Mouse (Mus musculus): ENCODE data around the gene Tmed10. TPM values are rescaled to one million over a fixed set of nuclear protein-coding genes. Genes with fewer than 3 reads are reported as not detected.

Tmed10 gene
- polyA plus RNA-seq, 1 experiment, result 144 TPM

DNA sequence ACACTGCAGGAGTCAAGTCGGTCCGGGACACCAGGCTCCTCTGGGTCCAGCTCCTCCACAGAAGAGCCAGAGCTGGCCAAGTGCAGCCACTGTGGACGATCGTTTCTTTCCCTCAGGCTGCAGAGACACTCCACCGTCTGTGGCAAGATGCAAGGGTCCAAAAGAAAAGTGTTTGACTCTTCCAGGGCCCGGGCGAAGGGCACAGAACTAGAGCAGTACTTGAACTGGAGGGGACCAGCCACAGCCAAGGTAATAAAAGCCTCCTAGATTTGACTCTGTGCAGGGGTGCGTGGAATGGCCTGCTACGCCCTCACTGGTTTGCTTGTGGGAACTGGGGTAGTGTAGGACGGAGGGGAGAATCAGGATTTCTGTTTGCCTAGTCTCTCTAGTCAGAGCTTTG lies 84.0 kb downstream of the Tmed10 start:
- 32% methylated on average over 10 of the region's 10 CpGs for WGBS
- H3K4me1 ChIP-seq (ENCODE audit: control insufficient read depth, insufficient read depth, low read length), result peaks cover 17% of the 10 kb centered on the region
- DNase-seq, result peak; percentile 68
- TF ChIP-seq CTCF (conservative IDR thresholded peaks at IDR 0.05; ENCODE audit: insufficient read depth, insufficient read length, low read depth, low read length) (no peak), POLR2A (IDR thresholded peaks at IDR 0.05; ENCODE audit: low read depth, low read length) (no peak)
- H3K4me3 ChIP-seq (ENCODE audit: insufficient read depth, low read depth, low read length), result peak overlapping the region; percentile 40
- H3K27me3 ChIP-seq (replicated peaks; ENCODE audit: control insufficient read depth, insufficient read depth, low read length), result no peaks in the 10 kb centered on the region
- H3K27ac ChIP-seq (ENCODE audit: insufficient read depth, low read depth, low read length), result peak overlapping the region; percentile 91
- no peaks in the 10 kb centered on the region for H3K36me3 ChIP-seq (ENCODE audit: control insufficient read depth, insufficient read depth, low read length)

Other genes with a start within 250 kb of the Tmed10 start
- gene Rps6kl1, start 223.6 kb downstream of the Tmed10 start, polyA plus RNA-seq (2012; rRNA removed), result 0.89 and 0.98 TPM in 2 replicates
- 1.1 and 1.2 TPM in 2 replicates for gene Pgf, start 197.1 kb downstream of the Tmed10 start, polyA plus RNA-seq (2012; rRNA removed)
- 101 and 112 TPM in 2 replicates for gene Eif2b2, start 155.4 kb downstream of the Tmed10 start, polyA plus RNA-seq (2012; rRNA removed)
- 8.1 and 9.6 TPM in 2 replicates for gene Mlh3, start 104.2 kb downstream of the Tmed10 start, polyA plus RNA-seq (2012; rRNA removed)
- gene Acyp1, start 86.4 kb downstream of the Tmed10 start, polyA plus RNA-seq (2012; rRNA removed), result 9.6 and 19.1 TPM in 2 replicates
- 2.8 and 3.2 TPM in 2 replicates for gene Zc2hc1c, start 86.3 kb downstream of the Tmed10 start, polyA plus RNA-seq (2012; rRNA removed)
- gene Nek9, start 35.5 kb downstream of the Tmed10 start, polyA plus RNA-seq (2012; rRNA removed), result 24.9 and 27.8 TPM in 2 replicates
- 1.2 and 1.3 TPM in 2 replicates for gene Fos, start 99.0 kb upstream of the Tmed10 start, polyA plus RNA-seq (2012; rRNA removed)
- gene Jdp2, start 224.2 kb upstream of the Tmed10 start, polyA plus RNA-seq (2012; rRNA removed), result 6.2 and 7.7 TPM in 2 replicates